In the genomic region with DNA sequence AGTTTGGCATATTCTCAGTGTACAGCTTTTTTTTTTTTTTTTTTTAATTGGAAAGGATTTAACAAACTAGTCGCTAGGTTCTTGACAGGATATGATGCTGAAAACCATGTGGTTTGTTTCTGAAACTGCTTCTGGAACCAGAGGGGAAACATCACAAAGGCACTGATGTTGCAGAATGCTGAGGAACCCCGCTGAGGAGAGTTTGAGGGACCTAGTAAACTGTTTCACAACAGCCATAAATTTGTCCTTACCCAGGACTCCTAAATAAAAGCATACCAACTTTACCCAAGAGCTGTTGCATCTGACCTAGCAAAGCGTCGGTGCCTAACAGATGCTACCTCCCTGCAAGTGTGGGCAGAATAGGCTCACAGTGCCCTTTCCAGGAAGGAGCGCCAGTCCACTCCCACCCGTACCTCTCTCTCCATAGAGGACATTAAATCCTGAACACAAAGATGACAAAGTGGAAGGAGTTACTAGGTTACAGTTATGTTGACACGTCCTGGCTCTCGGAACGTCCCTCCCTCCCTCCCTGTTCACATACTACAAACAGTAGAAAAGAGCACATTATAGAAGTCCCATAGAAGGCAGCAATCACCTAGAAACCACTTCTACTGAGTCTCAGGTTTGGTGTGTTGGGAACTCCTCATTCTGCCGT, we compare ENCODE assay signal across 8 mouse cellular contexts. TPM values are rescaled to one million over a fixed set of nuclear protein-coding genes. Genes with fewer than 3 reads are reported as not detected.
A peak's percentile ranks its signal among the peaks of the same experiment; 100 is the strongest.
DNase-seq lines count a peak whose midpoint lies in the region; ATAC-seq and TF ChIP-seq lines count a peak whose summit lies in the region.

No protein-coding gene starts in this region.

- peak overlapping the region; percentile 66 for H3K4me2 ChIP-seq in hindbrain, embryonic 13.5 days
- H3K4me2 ChIP-seq in midbrain, embryonic 15.5 days, result peak overlapping the region; percentile 79; the same call in 1 of the 2 replicates

- no peaks in the 10 kb centered on the region for H3K9me3 ChIP-seq in hindbrain, embryonic 13.5 days
- no peaks in the 10 kb centered on the region for H3K9me3 ChIP-seq in midbrain, embryonic 15.5 days

- no peak for TF ChIP-seq EP300 in heart, adult 2 months (IDR thresholded peaks at IDR 0.05; ENCODE audit: insufficient read depth, low read depth, low read length)

- H3K36me3 ChIP-seq in heart, adult 2 months (ENCODE audit: control insufficient read depth, insufficient read depth, low read length), result no peaks in the 10 kb centered on the region; the same call in 1 of the 2 replicates
- no peaks in the 10 kb centered on the region for H3K36me3 ChIP-seq in hindbrain, embryonic 13.5 days
- no peaks in the 10 kb centered on the region for H3K36me3 ChIP-seq in midbrain, embryonic 15.5 days (replicated peaks)

- H3K79me2 ChIP-seq in heart, adult 2 months (replicated peaks; ENCODE audit: control insufficient read depth, insufficient read depth, low read length), result no peaks in the 10 kb centered on the region

- intact Hi-C loops in heart, adult 2 months (cut with DNase I), result loop anchor here (2.0 kb wide), 1 partner anchor 15 kb away; no protein-coding TSS in a partner anchor
- intact Hi-C loops in heart, postnatal 25 days (cut with DNase I), result loop anchor here (2.0 to 5.0 kb wide), 2 partner anchors 15 to 68 kb away; no protein-coding TSS in a partner anchor

- peak overlapping the region; percentile 62 for H3K4me3 ChIP-seq in heart, adult 2 months
- H3K4me3 ChIP-seq in hindbrain, embryonic 13.5 days, result peak overlapping the region; percentile 81
- H3K4me3 ChIP-seq in midbrain, embryonic 15.5 days, result 0 out of 2 replicates have a peak overlapping the region, but pooled peaks have one; percentile 90

- H3K27ac ChIP-seq in heart, adult 2 months, result peak overlapping the region; percentile 89
- H3K27ac ChIP-seq in hindbrain, embryonic 13.5 days, result no peak overlapping the region
- no peak overlapping the region for H3K27ac ChIP-seq in midbrain, embryonic 15.5 days

- peak overlapping the region; percentile 36; the same call in 1 of the 2 replicates for H3K9ac ChIP-seq in heart, adult 2 months (ENCODE audit: low read depth, low read length)
- no peak overlapping the region for H3K9ac ChIP-seq in hindbrain, embryonic 13.5 days
- H3K9ac ChIP-seq in midbrain, embryonic 15.5 days, result no peak overlapping the region

- peak in 1 of 2 experiments; percentile 40 for DNase-seq in heart, adult 2 months
- DNase-seq in heart, postnatal 25 days (ENCODE audit: low spot score), result no peak
- DNase-seq in Muller cell, postnatal 12 days (ENCODE audit: inconsistent ontology term), result peak; percentile 33
- no peak for DNase-seq in embryo, embryonic 10.5 days (ENCODE audit: low spot score)
- no peak for DNase-seq in left cerebral cortex, adult 8-10 months (ENCODE audit: low spot score in 2 of 2)
- no peak for DNase-seq in frontal cortex, postnatal 10 days (ENCODE audit: low spot score in 2 of 2)

- peaks cover 4% of the 10 kb centered on the region; the same call in 1 of the 2 replicates for H3K4me1 ChIP-seq in heart, adult 2 months (ENCODE audit: control insufficient read depth, insufficient read depth, low read length)
- H3K4me1 ChIP-seq in hindbrain, embryonic 13.5 days (replicated peaks), result peaks cover 34% of the 10 kb centered on the region
- peaks cover 20% of the 10 kb centered on the region for H3K4me1 ChIP-seq in midbrain, embryonic 15.5 days

- TF ChIP-seq CTCF in heart, adult 2 months (IDR thresholded peaks at IDR 0.05), result no peak

- WGBS in heart, adult 2 months, result 23% methylated on average over 10 of the region's 10 CpGs
- 62% methylated on average over 10 of the region's 10 CpGs for WGBS in hindbrain, embryonic 13.5 days
- 60% methylated on average over 10 of the region's 10 CpGs for WGBS in midbrain, embryonic 15.5 days

- ATAC-seq in hindbrain, embryonic 13.5 days (ENCODE audit: low FRiP score), result no peak
- no peak for ATAC-seq in midbrain, embryonic 15.5 days (replicated peaks)

- TF ChIP-seq POLR2A in heart, adult 2 months (IDR thresholded peaks at IDR 0.05; ENCODE audit: insufficient read depth, low read depth, low read length), result no peak

- no peaks in the 10 kb centered on the region for H3K27me3 ChIP-seq in heart, adult 2 months (ENCODE audit: control insufficient read depth, insufficient read depth, low read length)
- 0 out of 2 replicates have a peak, but pooled peaks cover 6% of the 10 kb centered on the region for H3K27me3 ChIP-seq in hindbrain, embryonic 13.5 days
- H3K27me3 ChIP-seq in midbrain, embryonic 15.5 days (replicated peaks), result 0 out of 2 replicates have a peak, but pooled peaks cover 3% of the 10 kb centered on the region

RNA-seq across cellular contexts. Expression of a gene that starts 1.3 kb away (rescaled TPM):
- 10 to 100 TPM; 80.3 to 93.9 TPM for total RNA-seq in heart, adult 2 months (2021)
- 59.7 and 80.8 TPM in 2 replicates for polyA plus RNA-seq in heart, adult 2 months (2012; rRNA removed)
- 10 to 100 TPM; 72.5 to 78.8 TPM for total RNA-seq in heart, postnatal 25 days (2021)
- polyA plus RNA-seq in hindbrain, embryonic 13.5 days (2015; fragmentation: Nextera tagmentation; extraction: Ambion mirVana), result 6.5 and 7.5 TPM in 2 replicates
- 5.2 and 6.0 TPM in 2 replicates for polyA plus RNA-seq in midbrain, embryonic 15.5 days (2015; fragmentation: Nextera tagmentation; extraction: Ambion mirVana)
- 10 to 100 TPM; 15.0 to 16.7 (median 15.7) TPM for total RNA-seq in left cerebral cortex, adult 8-10 months (2022)

Comparison
In these comparisons a context has a peak if more than half of its experiments do, and no peak if none do; other contexts are left out.
1. RNA of a gene that starts 1.3 kb away (total RNA-seq): 80.3 to 93.9 TPM in heart, adult 2 months and 72.5 to 78.8 TPM in heart, postnatal 25 days; 15.0 to 16.7 TPM in left cerebral cortex, adult 8-10 months; every median in the first group is over 4 times any median in the second.
2. Peak in every context shown above with its lines, with median percentiles within 50 percentile points of each other: H3K4me3 ChIP-seq.